Mouse (Mus musculus) MN1 (cell line): ENCODE results near the gene Cacna2d4.

Experiments
- DNase-seq: peaks from one replicate; pipeline ENCODE4 v3.0.0-alpha.2; 2016; ENCODE audit warnings: low spot score

Gene Cacna2d4

GRCm38 (mm10) chr6:119224451-119225195 lies 11.7 kb upstream of the Cacna2d4 start:
- no peak for DNase-seq

- no peak for DNase-seq
These were observed 11.1 kb upstream of the Cacna2d4 start for GRCm38 (mm10) chr6:119225226-119225625.

- no peak for DNase-seq
These were observed 10.6 kb upstream of the Cacna2d4 start for GRCm38 (mm10) chr6:119225731-119226130.

- DNase-seq, result no peak
These were observed 9.3 kb upstream of the Cacna2d4 start for GRCm38 (mm10) chr6:119227001-119227400.

GRCm38 (mm10) chr6:119228861-119229603 lies 7.3 kb upstream of the Cacna2d4 start:
- no peak for DNase-seq

GRCm38 (mm10) chr6:119233066-119233465 lies 3.3 kb upstream of the Cacna2d4 start:
- DNase-seq, result no peak

- no peak for DNase-seq
These were observed 885 bp upstream of the Cacna2d4 start for GRCm38 (mm10) chr6:119235441-119235840.

GRCm38 (mm10) chr6:119237427-119237989 lies 1.2 kb downstream of the Cacna2d4 start:
- DNase-seq, result peak; percentile 79

GRCm38 (mm10) chr6:119239341-119240005 lies 3.1 kb downstream of the Cacna2d4 start:
- DNase-seq, result no peak

GRCm38 (mm10) chr6:119240256-119240655 lies 3.9 kb downstream of the Cacna2d4 start:
- DNase-seq, result no peak

GRCm38 (mm10) chr6:119240871-119241705 lies 4.8 kb downstream of the Cacna2d4 start:
- DNase-seq, result peak; percentile 29

- DNase-seq, result no peak
These were observed 9.8 kb downstream of the Cacna2d4 start for GRCm38 (mm10) chr6:119246082-119246481.

GRCm38 (mm10) chr6:119248578-119248977 lies 12.3 kb downstream of the Cacna2d4 start:
- no peak for DNase-seq

GRCm38 (mm10) chr6:119249726-119250125 lies 13.4 kb downstream of the Cacna2d4 start:
- DNase-seq, result no peak

GRCm38 (mm10) chr6:119251704-119252103 lies 15.4 kb downstream of the Cacna2d4 start:
- no peak for DNase-seq

GRCm38 (mm10) chr6:119276713-119277112 lies 40.4 kb downstream of the Cacna2d4 start:
- DNase-seq, result no peak

GRCm38 (mm10) chr6:119280761-119281160 lies 44.4 kb downstream of the Cacna2d4 start:
- DNase-seq, result peak; percentile 50

GRCm38 (mm10) chr6:119301310-119301709 lies 65.0 kb downstream of the Cacna2d4 start:
- DNase-seq, result no peak

GRCm38 (mm10) chr6:119303331-119303730 lies 67.0 kb downstream of the Cacna2d4 start:
- DNase-seq, result no peak

- DNase-seq, result no peak
These were observed 71.6 kb downstream of the Cacna2d4 start for GRCm38 (mm10) chr6:119307867-119308413.

GRCm38 (mm10) chr6:119310176-119310575 lies 73.8 kb downstream of the Cacna2d4 start:
- DNase-seq, result no peak
